ENCODE assay signal across 17 mouse cellular contexts in genomic region chr3:41544451-41544850, GRCm38 (mm10). TPM values are rescaled to one million over a fixed set of nuclear protein-coding genes. Genes with fewer than 3 reads are reported as not detected.
A peak's percentile ranks its signal among the peaks of the same experiment; 100 is the strongest.
DNase-seq lines count a peak whose midpoint lies in the region; ATAC-seq and TF ChIP-seq lines count a peak whose summit lies in the region.
"Had no signal": no experiment of that assay in that cellular context is flagged by ENCODE, and none has a peak within 500 bp of the region (broad histone marks: within the 10 kb centered on the region; RNA-seq: fewer than 3 reads in every experiment).

No protein-coding gene starts in this region.

- H3K4me3 ChIP-seq in kidney, adult 2 months (ENCODE audit: insufficient read depth, low read depth, low read length), result no peak overlapping the region
- H3K4me3 ChIP-seq in kidney, embryonic 14.5 days (ENCODE audit: low read length), result no peak overlapping the region
- H3K4me3 ChIP-seq in lung, embryonic 14.5 days (ENCODE audit: low read depth, low read length), result no peak overlapping the region
- H3K4me3 ChIP-seq: embryonic facial prominence, embryonic 12.5 days; forebrain, embryonic 13.5 days; hindbrain, embryonic 13.5 days had no signal

- no peak for ATAC-seq in kidney, embryonic 14.5 days (ENCODE audit: low FRiP score, low TSS enrichment)
- no peak for ATAC-seq in lung, embryonic 14.5 days (ENCODE audit: insufficient read depth)
- ATAC-seq: forebrain, embryonic 13.5 days; intestine, postnatal 0 days had no signal

- H3K4me1 ChIP-seq in kidney, adult 2 months (ENCODE audit: control insufficient read depth, insufficient read depth, low read length), result no peaks in the 10 kb centered on the region
- H3K4me1 ChIP-seq in kidney, embryonic 14.5 days (ENCODE audit: control insufficient read depth, insufficient read depth, low read length), result peaks cover 9% of the 10 kb centered on the region; the same call in 1 of the 2 replicates
- H3K4me1 ChIP-seq in lung, embryonic 14.5 days (ENCODE audit: insufficient read depth), result no peaks in the 10 kb centered on the region
- H3K4me1 ChIP-seq: forebrain, embryonic 13.5 days had no signal

- H3K27me3 ChIP-seq in kidney, adult 2 months (replicated peaks; ENCODE audit: control insufficient read depth, insufficient read depth, low read length), result no peaks in the 10 kb centered on the region
- H3K27me3 ChIP-seq in kidney, embryonic 14.5 days (ENCODE audit: control insufficient read depth, insufficient read depth, low read length), result no peaks in the 10 kb centered on the region
- no peaks in the 10 kb centered on the region for H3K27me3 ChIP-seq in lung, embryonic 14.5 days (ENCODE audit: insufficient read depth, low read length)
- H3K27me3 ChIP-seq: embryonic facial prominence, embryonic 12.5 days; forebrain, embryonic 13.5 days; hindbrain, embryonic 13.5 days had no signal

- no peak for TF ChIP-seq POLR2A in kidney, adult 2 months (IDR thresholded peaks at IDR 0.05; ENCODE audit: low read depth, low read length)
- TF ChIP-seq POLR2A in brain, embryonic 14.5 days (IDR thresholded peaks at IDR 0.05; ENCODE audit: borderline replicate concordance, extremely low read depth, insufficient read depth, insufficient read length, poor library complexity, severe bottlenecking), result no peak

- H3K9ac ChIP-seq in kidney, embryonic 14.5 days (ENCODE audit: low read depth, low read length), result no peak overlapping the region
- no peak overlapping the region for H3K9ac ChIP-seq in lung, embryonic 14.5 days
- H3K9ac ChIP-seq: embryonic facial prominence, embryonic 12.5 days; forebrain, embryonic 13.5 days; hindbrain, embryonic 13.5 days; liver, embryonic 14.5 days had no signal

- H3K9me3 ChIP-seq in kidney, embryonic 14.5 days (ENCODE audit: control insufficient read depth, low read length), result no peaks in the 10 kb centered on the region
- no peaks in the 10 kb centered on the region for H3K9me3 ChIP-seq in lung, embryonic 14.5 days (ENCODE audit: low read depth, low read length)
- H3K9me3 ChIP-seq: embryonic facial prominence, embryonic 12.5 days; forebrain, embryonic 13.5 days; hindbrain, embryonic 13.5 days had no signal

- WGBS in kidney, adult 2 months, result 49% methylated on average over 7 of the region's 7 CpGs
- 40% methylated on average over 7 of the region's 7 CpGs for WGBS in kidney, embryonic 14.5 days
- 35% methylated on average over 7 of the region's 7 CpGs for WGBS in lung, embryonic 14.5 days

- TF ChIP-seq CTCF in kidney, adult 2 months (conservative IDR thresholded peaks at IDR 0.05; ENCODE audit: insufficient read depth, insufficient read length, low read depth, low read length), result no peak
- TF ChIP-seq CTCF in lung, embryonic 14.5 days (IDR thresholded peaks at IDR 0.05; ENCODE audit: low read depth), result no peak
- TF ChIP-seq CTCF in brain, embryonic 14.5 days (IDR thresholded peaks at IDR 0.05; ENCODE audit: borderline replicate concordance, extremely low read depth, insufficient read depth, insufficient read length), result no peak

- no peak overlapping the region for H3K4me2 ChIP-seq in kidney, embryonic 14.5 days (replicated peaks; ENCODE audit: low read depth, low read length)
- H3K4me2 ChIP-seq in lung, embryonic 14.5 days, result no peak overlapping the region
- H3K4me2 ChIP-seq: embryonic facial prominence, embryonic 12.5 days; forebrain, embryonic 13.5 days; hindbrain, embryonic 13.5 days had no signal

- H3K36me3 ChIP-seq in kidney, adult 2 months (ENCODE audit: control insufficient read depth, insufficient read depth, low read length), result no peaks in the 10 kb centered on the region
- H3K36me3 ChIP-seq in kidney, embryonic 14.5 days (ENCODE audit: control insufficient read depth, insufficient read depth, low read length), result no peaks in the 10 kb centered on the region
- no peaks in the 10 kb centered on the region for H3K36me3 ChIP-seq in lung, embryonic 14.5 days (ENCODE audit: insufficient read depth)
- H3K36me3 ChIP-seq: embryonic facial prominence, embryonic 12.5 days; hindbrain, embryonic 13.5 days had no signal

- H3K27ac ChIP-seq in kidney, adult 2 months (ENCODE audit: insufficient read depth, low read depth, low read length), result no peak overlapping the region
- no peak overlapping the region for H3K27ac ChIP-seq in kidney, embryonic 14.5 days (ENCODE audit: low read depth, low read length)
- no peak overlapping the region for H3K27ac ChIP-seq in lung, embryonic 14.5 days (ENCODE audit: low read depth)
- H3K27ac ChIP-seq: embryonic facial prominence, embryonic 12.5 days; forebrain, embryonic 13.5 days; hindbrain, embryonic 13.5 days; liver, embryonic 14.5 days had no signal

- peak; percentile 57 for DNase-seq in adrenal gland, adult 2 months
- DNase-seq in adrenal gland, adult 8-10 months, result no peak
- peak; percentile 23 for DNase-seq in kidney, adult 2 months
- peak; percentile 77 for DNase-seq in lung, embryonic 14.5 days
- no peak for DNase-seq in lung, adult 18-20 months
- DNase-seq in brain, embryonic 14.5 days (ENCODE audit: low read depth), result peak; percentile 41
- DNase-seq in retina, postnatal 1 day, result no peak
- DNase-seq: cerebellum, adult 9-10 months; gastrocnemius, postnatal 36 days; spleen, adult 18-20 months; thymus, adult 18-20 months had no signal

RNA-seq across cellular contexts. Expression of gene Jade1, which starts 11.1 kb away (rescaled TPM):
- total RNA-seq in adrenal gland, adult 2 months (2021), result 10 to 100 TPM; 33.2 to 58.2 TPM
- 21.4 and 64.9 TPM in 2 replicates for polyA plus RNA-seq in adrenal gland, adult 2 months (2012; rRNA removed)
- 10 to 100 TPM; 48.6 to 76.6 (median 55.3) TPM for total RNA-seq in adrenal gland, adult 8-10 months (2022)
- 29.9 and 30.2 TPM in 2 replicates for polyA plus RNA-seq in kidney, adult 2 months (2012; rRNA removed)
- polyA plus RNA-seq in kidney, embryonic 14.5 days (2014; fragmentation: Nextera tagmentation; extraction: Ambion mirVana), result 14.6 and 22.1 TPM in 2 replicates
- 10.3 and 10.5 TPM in 2 replicates for polyA plus RNA-seq in lung, embryonic 14.5 days (2014; fragmentation: Nextera tagmentation; extraction: Ambion mirVana)
- polyA plus RNA-seq in brain, embryonic 14.5 days (2012; rRNA removed), result 12.8 and 12.9 TPM in 2 replicates

Comparison
In these comparisons a context has a peak if more than half of its experiments do, and no peak if none do; other contexts are left out.
1. DNase-seq: peak in adrenal gland, adult 2 months (single experiment), kidney, adult 2 months (single experiment), lung, embryonic 14.5 days (single experiment) and brain, embryonic 14.5 days (single experiment); none in adrenal gland, adult 8-10 months (single experiment), lung, adult 18-20 months (0 of 2) and retina, postnatal 1 day (single experiment).